ENCODE assay signal across 10 mouse cellular contexts in genomic region chr6:34478036-34478435, GRCm38 (mm10). TPM values are rescaled to one million over a fixed set of nuclear protein-coding genes. Genes with fewer than 3 reads are reported as not detected.
DNase-seq lines count a peak whose midpoint lies in the region; ATAC-seq and TF ChIP-seq lines count a peak whose summit lies in the region.
"Had no signal": no experiment of that assay in that cellular context is flagged by ENCODE, and none has a peak within 500 bp of the region (broad histone marks: within the 10 kb centered on the region; RNA-seq: fewer than 3 reads in every experiment).

No protein-coding gene starts in this region.

- WGBS in heart, embryonic 12.5 days: 83% methylated on average over 7 of the region's 7 CpGs
- WGBS in hindbrain, embryonic 13.5 days: 75% methylated on average over 7 of the region's 7 CpGs
- WGBS in midbrain, embryonic 14.5 days: 63% methylated on average over 7 of the region's 7 CpGs

- H3K27ac ChIP-seq in heart, embryonic 12.5 days (ENCODE audit: poor library complexity, severe bottlenecking): no peak overlapping the region
- peak overlapping the region; percentile 31 for H3K27ac ChIP-seq in hindbrain, embryonic 13.5 days
- no peak overlapping the region for H3K27ac ChIP-seq in midbrain, embryonic 14.5 days (replicated peaks; ENCODE audit: low read depth, low read length)

- H3K4me3 ChIP-seq in heart, embryonic 12.5 days: peak overlapping the region; percentile 24
- peak overlapping the region; percentile 19 for H3K4me3 ChIP-seq in hindbrain, embryonic 13.5 days
- H3K4me3 ChIP-seq in midbrain, embryonic 14.5 days (replicated peaks; ENCODE audit: low read depth, low read length): no peak overlapping the region

- TF ChIP-seq POLR2A in brain, embryonic 14.5 days (IDR thresholded peaks at IDR 0.05; ENCODE audit: borderline replicate concordance, extremely low read depth, insufficient read depth, insufficient read length, poor library complexity, severe bottlenecking): no peak

- no peak for TF ChIP-seq CTCF in brain, embryonic 14.5 days (IDR thresholded peaks at IDR 0.05; ENCODE audit: borderline replicate concordance, extremely low read depth, insufficient read depth, insufficient read length)

- H3K9ac ChIP-seq in heart, embryonic 12.5 days: no peak overlapping the region
- peak overlapping the region; percentile 61; the same call in 1 of the 2 replicates for H3K9ac ChIP-seq in hindbrain, embryonic 13.5 days
- H3K9ac ChIP-seq in midbrain, embryonic 14.5 days (replicated peaks; ENCODE audit: low read length): no peak overlapping the region

- no peak for ATAC-seq in heart, embryonic 12.5 days (ENCODE audit: insufficient number of reproducible peaks, low FRiP score)
- no peak for ATAC-seq in hindbrain, embryonic 13.5 days (ENCODE audit: low FRiP score)
- no peak for ATAC-seq in midbrain, embryonic 14.5 days (ENCODE audit: low FRiP score, low TSS enrichment)

- no peak overlapping the region for H3K4me2 ChIP-seq in heart, embryonic 12.5 days
- H3K4me2 ChIP-seq in hindbrain, embryonic 13.5 days: peak overlapping the region; percentile 80
- H3K4me2 ChIP-seq in midbrain, embryonic 14.5 days (ENCODE audit: low read length): peak overlapping the region; percentile 70

- intact Hi-C loops in heart, postnatal 36 days (cut with DNase I): no loop called here

- H3K4me1 ChIP-seq in heart, embryonic 12.5 days (replicated peaks): peaks cover 35% of the 10 kb centered on the region
- peaks cover 51% of the 10 kb centered on the region for H3K4me1 ChIP-seq in hindbrain, embryonic 13.5 days (replicated peaks)
- H3K4me1 ChIP-seq in midbrain, embryonic 14.5 days (ENCODE audit: control insufficient read depth, insufficient read depth, low read length): peaks cover 33% of the 10 kb centered on the region

- DNase-seq in heart, postnatal 36 days: no peak
- peak; percentile 46 for DNase-seq in brain, embryonic 14.5 days (ENCODE audit: low read depth)
- no peak for DNase-seq in midbrain, embryonic 14.5 days
- no peak for DNase-seq in right cerebral cortex, adult 18-20 months
- no peak for DNase-seq in cerebellum, adult 11-12 months
- no peak for DNase-seq in gastrocnemius, postnatal 4 days (ENCODE audit: low spot score in 2 of 2)
- DNase-seq: adrenal gland, adult 2 months; kidney, adult 11 months had no signal

- H3K9me3 ChIP-seq in heart, embryonic 12.5 days (replicated peaks): no peaks in the 10 kb centered on the region
- no peaks in the 10 kb centered on the region for H3K9me3 ChIP-seq in hindbrain, embryonic 13.5 days
- no peaks in the 10 kb centered on the region for H3K9me3 ChIP-seq in midbrain, embryonic 14.5 days (ENCODE audit: control insufficient read depth, low read length)

- H3K36me3 ChIP-seq in heart, embryonic 12.5 days: 0 out of 2 replicates have a peak, but pooled peaks cover 3% of the 10 kb centered on the region
- no peaks in the 10 kb centered on the region for H3K36me3 ChIP-seq in hindbrain, embryonic 13.5 days
- H3K36me3 ChIP-seq in midbrain, embryonic 14.5 days (ENCODE audit: control insufficient read depth, insufficient read depth, low read length): no peaks in the 10 kb centered on the region

- H3K27me3 ChIP-seq in heart, embryonic 12.5 days (replicated peaks): no peaks in the 10 kb centered on the region
- H3K27me3 ChIP-seq in hindbrain, embryonic 13.5 days: no peaks in the 10 kb centered on the region
- H3K27me3 ChIP-seq in midbrain, embryonic 14.5 days (ENCODE audit: control insufficient read depth, insufficient read depth, low read length): no peaks in the 10 kb centered on the region

RNA-seq across cellular contexts. Expression of gene Bpgm, which starts 2.0 kb away (rescaled TPM):
- polyA plus RNA-seq in heart, embryonic 12.5 days (2016; fragmentation: Nextera tagmentation; extraction: Ambion mirVana): 78.0 and 85.2 TPM in 2 replicates
- total RNA-seq in heart, postnatal 36 days (2021): 10 to 100 TPM; 54.7 to 59.1 TPM
- polyA plus RNA-seq in brain, embryonic 14.5 days (2012; rRNA removed): 82.4 and 89.7 TPM in 2 replicates
- 88.0 and 90.9 TPM in 2 replicates for polyA plus RNA-seq in hindbrain, embryonic 13.5 days (2015; fragmentation: Nextera tagmentation; extraction: Ambion mirVana)
- polyA plus RNA-seq in midbrain, embryonic 14.5 days (2014; fragmentation: Nextera tagmentation; extraction: Ambion mirVana): 94.2 and 94.6 TPM in 2 replicates
- total RNA-seq in gastrocnemius, postnatal 4 days (2021): 10 to 100 TPM; 29.3 to 32.8 TPM
